Mouse (Mus musculus) liver, embryonic 16.5 days (tissue): Measurements from ENCODE around the gene Lgi2. TPM values are rescaled to one million over a fixed set of nuclear protein-coding genes. Genes with fewer than 3 reads are reported as not detected.

ENCODE experiments used
- ATAC-seq: fragments of 200-750 bp; cut with Nextera tagmentation; 2 replicates; pipeline ENCODE4 v1.8.0; 2017; ENCODE audit warnings: low read depth, mild to moderate bottlenecking, moderate number of reproducible peaks, moderate library complexity
- H3K27ac ChIP-seq: fragments of 300-500 bp; sonication (generic); 2 replicates; pipeline ENCODE4 v1.5.1; 2014; ENCODE audit warnings: mild to moderate bottlenecking, low read length
- H3K27me3 ChIP-seq: fragments of 300-500 bp; sonication (generic); 2 replicates; pipeline ENCODE4 v1.6.1; 2014; ENCODE audit warnings: low read depth, low read length, mixed read lengths; ENCODE audit not compliant: control insufficient read depth, insufficient read depth
- H3K36me3 ChIP-seq: fragments of 300-500 bp; sonication (generic); 2 replicates; pipeline ENCODE4 v1.6.1; 2014; ENCODE audit warnings: mild to moderate bottlenecking; ENCODE audit not compliant: control insufficient read depth, insufficient read depth
- H3K4me1 ChIP-seq: fragments of 300-500 bp; sonication (generic); 2 replicates; pipeline ENCODE4 v1.6.1; 2014; ENCODE audit warnings: low read depth, low read length, mixed read lengths; ENCODE audit not compliant: control insufficient read depth
- H3K4me2 ChIP-seq: fragments of 300-500 bp; sonication (generic); 2 replicates; pipeline ENCODE4 v1.6.1; 2014; ENCODE audit warnings: low read depth, low read length, mixed read lengths
- H3K4me3 ChIP-seq: fragments of 300-500 bp; sonication (generic); 2 replicates; pipeline ENCODE4 v1.5.1; 2014; ENCODE audit warnings: low read depth, mild to moderate bottlenecking, low read length
- H3K9ac ChIP-seq: fragments of 300-500 bp; sonication (generic); 2 replicates; pipeline ENCODE4 v1.6.1; 2014; ENCODE audit warnings: low read depth, low read length
- H3K9me3 ChIP-seq: fragments of 300-500 bp; sonication (generic); replicated peaks from 2 replicates; pipeline ENCODE4 v1.6.1; 2016; ENCODE audit warnings: low read length; ENCODE audit not compliant: control insufficient read depth
- WGBS: fragments of 180-500 bp; shearing (Covaris S2); extraction: QIAGEN DNeasy Blood & Tissue Kit; methylation state at CpG from one replicate; pipeline ENCODE4 v1.1.7; 2014; ENCODE audit not compliant: insufficient replicate concordance; 5-methylcytosine and 5-hydroxymethylcytosine counted together
- polyA plus RNA-seq: library from polyadenylated mRNA; unstranded; fragments of >200 nt; fragmentation: Nextera tagmentation; extraction: Ambion mirVana; gene quantifications from 2 replicates; pipeline ENCODE4 v1.2.1, GENCODE M21; 2015

Gene Lgi2
- polyA plus RNA-seq, 1 experiment from 2014 or later = 0.37 TPM

- no peak overlapping the region for H3K4me2 ChIP-seq
- no peak for ATAC-seq
- no peak overlapping the region for H3K9ac ChIP-seq
- H3K9me3 ChIP-seq = no peaks in the 10 kb centered on the region
- no peaks in the 10 kb centered on the region for H3K36me3 ChIP-seq
- H3K4me1 ChIP-seq = no peaks in the 10 kb centered on the region
- no peak overlapping the region for H3K4me3 ChIP-seq
- 65% methylated on average over 4 of the region's 4 CpGs for WGBS
- H3K27ac ChIP-seq = no peak overlapping the region
- H3K27me3 ChIP-seq = no peaks in the 10 kb centered on the region
Observed at GRCm38 (mm10) chr5:52588650-52589049, 22.4 kb upstream of the Lgi2 start.

DNA sequence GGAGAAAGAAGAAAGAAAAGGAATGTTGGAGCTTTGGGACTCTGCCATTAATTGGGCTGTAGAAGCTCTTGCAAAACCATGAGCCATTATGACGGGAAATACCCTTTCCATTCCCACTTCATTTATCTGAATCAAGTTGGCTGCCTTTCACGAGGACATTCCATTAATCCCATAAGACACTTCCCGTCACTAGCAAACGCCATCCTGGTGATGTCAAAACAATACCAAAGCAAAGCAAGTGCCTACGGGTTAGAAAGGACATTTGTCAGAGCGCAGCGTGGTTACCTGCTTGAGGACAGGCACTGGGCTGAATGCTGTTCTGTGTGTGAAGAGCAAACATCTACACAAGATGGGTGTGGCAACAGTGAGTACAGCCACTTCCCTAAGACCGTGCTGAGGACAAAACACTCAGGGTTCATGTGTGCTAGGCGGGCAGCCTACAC, 21.1 kb upstream of the Lgi2 start:
- H3K27me3 ChIP-seq = no peaks in the 10 kb centered on the region
- no peaks in the 10 kb centered on the region for H3K36me3 ChIP-seq
- no peaks in the 10 kb centered on the region for H3K9me3 ChIP-seq
- no peak for ATAC-seq
- H3K4me2 ChIP-seq = no peak overlapping the region
- no peak overlapping the region for H3K4me3 ChIP-seq
- no peak overlapping the region for H3K27ac ChIP-seq
- no peak overlapping the region for H3K9ac ChIP-seq
- 62% methylated on average over 9 of the region's 9 CpGs for WGBS
- H3K4me1 ChIP-seq = no peaks in the 10 kb centered on the region

GRCm38 (mm10) chr5:52572572-52572971, 6.3 kb upstream of the Lgi2 start:
- Histone ChIP-seq H3K4me1 (no peaks in the 10 kb centered on the region), H3K4me2 (no peak overlapping the region), H3K4me3 (no peak overlapping the region), H3K27ac (no peak overlapping the region), H3K9me3 (no peaks in the 10 kb centered on the region), H3K27me3 (0 out of 2 replicates have a peak, but pooled peaks cover under 1% of the 10 kb centered on the region), H3K9ac (no peak overlapping the region), H3K36me3 (no peaks in the 10 kb centered on the region)
- 38% methylated on average over 1 of the region's 1 CpGs for WGBS
- ATAC-seq = no peak

DNA sequence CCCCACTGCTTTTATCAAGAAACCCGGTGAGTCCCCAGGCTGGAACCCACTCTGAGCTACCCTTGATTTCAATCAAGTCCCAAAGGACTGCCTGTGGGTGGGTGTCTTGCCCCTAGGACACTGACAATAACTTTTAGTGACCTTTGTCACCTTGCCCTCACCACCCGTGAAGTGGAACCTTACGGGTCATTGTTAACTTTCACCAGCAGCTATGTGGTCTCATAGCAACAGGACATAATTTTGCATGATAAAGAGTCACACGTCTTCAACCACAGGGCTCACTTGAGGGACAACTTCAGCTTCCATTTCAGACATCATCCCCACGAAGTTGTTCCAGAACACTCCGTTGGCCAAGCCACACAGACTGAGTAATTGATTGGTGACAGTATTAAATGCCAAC, 4.5 kb upstream of the Lgi2 start:
- H3K4me1 ChIP-seq = no peaks in the 10 kb centered on the region
- WGBS = 52% methylated on average over 6 of the region's 6 CpGs
- no peaks in the 10 kb centered on the region for H3K36me3 ChIP-seq
- H3K4me2 ChIP-seq = no peak overlapping the region
- H3K27me3 ChIP-seq = peaks cover 15% of the 10 kb centered on the region
- H3K4me3 ChIP-seq = no peak overlapping the region
- no peaks in the 10 kb centered on the region for H3K9me3 ChIP-seq
- H3K9ac ChIP-seq = no peak overlapping the region
- no peak for ATAC-seq
- H3K27ac ChIP-seq = no peak overlapping the region

DNA sequence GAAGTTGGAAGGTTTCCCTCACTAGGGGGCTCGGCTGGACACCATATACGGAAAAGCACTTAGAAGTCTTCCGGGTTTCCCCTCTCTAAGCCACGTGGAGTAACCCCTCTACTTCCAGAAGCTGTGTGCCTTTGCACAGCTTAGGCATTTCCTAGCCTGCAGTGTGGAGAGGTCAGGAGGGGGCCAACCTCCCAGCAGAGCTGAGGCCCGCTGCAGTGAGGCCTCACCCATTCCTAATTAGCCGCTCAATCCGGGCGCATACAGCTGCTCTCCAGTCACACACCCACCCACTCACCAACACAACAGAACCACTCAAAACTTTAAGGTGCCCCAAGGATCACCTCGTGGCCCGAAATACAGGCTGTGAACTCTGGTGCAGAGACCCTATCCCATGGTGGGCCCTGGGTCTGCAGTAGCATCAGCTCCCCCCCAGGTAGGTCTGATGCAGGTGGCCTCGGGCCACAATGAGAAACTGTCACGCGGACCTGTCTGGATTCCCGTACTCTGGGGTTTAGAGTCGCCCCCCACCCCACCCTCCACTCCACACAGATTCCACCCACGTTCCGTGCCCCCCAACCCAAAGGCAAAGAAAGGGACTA, 949 bp downstream of the Lgi2 start:
- Histone ChIP-seq H3K27ac (no peak overlapping the region), H3K9ac (no peak overlapping the region), H3K4me3 (peak overlapping the region; percentile 46), H3K4me2 (peak overlapping the region; percentile 59), H3K36me3 (no peaks in the 10 kb centered on the region), H3K27me3 (peaks cover 27% of the 10 kb centered on the region), H3K4me1 (no peaks in the 10 kb centered on the region), H3K9me3 (no peaks in the 10 kb centered on the region)
- no peak for ATAC-seq
- WGBS = 8% methylated on average over 16 of the region's 17 CpGs

DNA sequence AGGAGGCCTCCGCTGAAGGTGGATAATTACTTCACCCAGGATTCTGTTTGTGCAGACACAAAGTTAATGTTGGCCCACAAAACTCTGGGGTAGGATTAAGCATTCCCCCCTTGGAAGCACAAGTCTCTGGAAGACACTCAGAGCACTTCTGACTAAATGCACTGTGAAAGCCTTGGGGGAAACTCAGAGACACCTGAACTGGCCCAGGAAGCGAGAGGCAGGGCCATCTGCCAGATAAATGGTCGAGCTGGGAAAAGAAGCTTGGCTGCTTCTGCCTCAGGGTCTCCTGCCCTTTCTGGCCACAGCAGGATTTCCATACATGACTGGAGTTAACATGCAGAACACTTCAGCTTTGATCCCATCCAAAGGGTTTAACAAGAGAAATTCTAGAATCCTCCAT, 1.9 kb downstream of the Lgi2 start:
- no peaks in the 10 kb centered on the region for H3K36me3 ChIP-seq
- H3K9ac ChIP-seq = no peak overlapping the region
- H3K4me2 ChIP-seq = no peak overlapping the region
- ATAC-seq = no peak
- H3K27me3 ChIP-seq = peaks cover 27% of the 10 kb centered on the region
- 44% methylated on average over 3 of the region's 3 CpGs for WGBS
- H3K4me1 ChIP-seq = no peaks in the 10 kb centered on the region
- no peak overlapping the region for H3K27ac ChIP-seq
- no peak overlapping the region for H3K4me3 ChIP-seq
- H3K9me3 ChIP-seq = no peaks in the 10 kb centered on the region

GRCm38 (mm10) chr5:52560240-52560639, 6.0 kb downstream of the Lgi2 start:
- no peak for ATAC-seq
- H3K27me3 ChIP-seq = peaks cover 6% of the 10 kb centered on the region
- H3K9me3 ChIP-seq = no peaks in the 10 kb centered on the region
- H3K4me3 ChIP-seq = no peak overlapping the region
- WGBS = 64% methylated on average over 8 of the region's 8 CpGs
- H3K9ac ChIP-seq = no peak overlapping the region
- no peaks in the 10 kb centered on the region for H3K36me3 ChIP-seq
- no peak overlapping the region for H3K4me2 ChIP-seq
- no peaks in the 10 kb centered on the region for H3K4me1 ChIP-seq
- no peak overlapping the region for H3K27ac ChIP-seq

- no peak for ATAC-seq
Observed at GRCm38 (mm10) chr5:52555526-52555925, 10.7 kb downstream of the Lgi2 start.

DNA sequence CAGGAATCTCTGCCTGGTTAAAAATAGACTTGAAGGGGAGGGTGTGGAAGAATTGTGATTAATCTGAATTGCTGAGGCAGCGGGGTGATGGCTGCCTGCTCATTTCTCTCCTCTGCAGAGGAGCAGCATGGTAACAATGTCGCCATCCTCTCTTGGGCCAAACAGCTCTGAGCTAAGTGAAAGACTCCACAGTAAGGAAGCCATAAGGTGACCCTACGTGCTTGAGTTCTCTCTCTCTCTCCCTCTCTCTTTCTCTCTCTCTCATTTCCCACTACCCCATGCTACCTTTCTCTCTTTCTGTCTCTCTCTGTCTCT, 15.0 kb downstream of the Lgi2 start:
- Histone ChIP-seq H3K4me1 (no peaks in the 10 kb centered on the region), H3K9ac (no peak overlapping the region), H3K4me2 (no peak overlapping the region), H3K36me3 (no peaks in the 10 kb centered on the region), H3K4me3 (no peak overlapping the region), H3K27me3 (no peaks in the 10 kb centered on the region), H3K9me3 (no peaks in the 10 kb centered on the region), H3K27ac (no peak overlapping the region)
- no peak for ATAC-seq
- WGBS = 52% methylated on average over 3 of the region's 3 CpGs

More at GRCm38 (mm10) chr5:52555526-52555925, 10.7 kb downstream of the Lgi2 start:
- H3K9me3 ChIP-seq = no peaks in the 10 kb centered on the region
- H3K4me3 ChIP-seq = no peak overlapping the region
- H3K27ac ChIP-seq = no peak overlapping the region
- H3K9ac ChIP-seq = no peak overlapping the region
- H3K4me2 ChIP-seq = no peak overlapping the region
- no peaks in the 10 kb centered on the region for H3K4me1 ChIP-seq
- WGBS = 54% methylated on average over 7 of the region's 7 CpGs
- H3K27me3 ChIP-seq = no peaks in the 10 kb centered on the region
- H3K36me3 ChIP-seq = no peaks in the 10 kb centered on the region
